Mouse (Mus musculus): Measurements from ENCODE around the gene Bpnt1.

Gene Bpnt1

GRCm38 (mm10) chr1:185404021-185404420, 72.1 kb downstream of the Bpnt1 start:
- DNase-seq (ENCODE audit: low spot score) = no peak

- DNase-seq (ENCODE audit: low spot score) = no peak
These were observed 74.0 kb downstream of the Bpnt1 start for GRCm38 (mm10) chr1:185405921-185406320.
